Mouse (Mus musculus) MEL (cell line): ENCODE data around the gene Hhex. TPM values are rescaled to one million over a fixed set of nuclear protein-coding genes. Genes with fewer than 3 reads are reported as not detected.

ENCODE experiments used
- DNase-seq: peaks from one replicate; pipeline ENCODE4 v3.0.0; 2011; ENCODE audit warnings: low read depth, low spot score
- H3K27ac ChIP-seq: 2 replicates; pipeline ENCODE4 v1.5.1; 2012; ENCODE audit warnings: low read depth, mild to moderate bottlenecking, control low read depth, low read length, moderate library complexity; ENCODE audit not compliant: control insufficient read depth
- H3K27me3 ChIP-seq, 2 experiments: fragments of 150-350 bp in 1 of 2; sonication (generic) in 1 of 2; 2 replicates each; pipeline ENCODE4 v1.6.1; 2012; ENCODE audit warnings: low read length in 2 of 2, mild to moderate bottlenecking in 2 of 2, improper control_type of control experiment in 1 of 2, moderate library complexity in 1 of 2; ENCODE audit not compliant: insufficient read depth in 2 of 2, control insufficient read depth in 1 of 2
- H3K36me3 ChIP-seq, 2 experiments: 2 replicates each; pipeline ENCODE4 v1.6.1; 2012 to 2014; ENCODE audit warnings: low read length in 2 of 2, improper control_type of control experiment in 1 of 2, inconsistent platforms in 1 of 2, mild to moderate bottlenecking in 1 of 2; ENCODE audit not compliant: insufficient read depth in 2 of 2, control insufficient read depth in 1 of 2
- H3K4me1 ChIP-seq, 2 experiments: fragments of 150-350 bp in 1 of 2; sonication (generic) in 1 of 2; 2 replicates each; pipeline ENCODE4 v1.6.1; 2012; ENCODE audit warnings: low read length in 2 of 2, improper control_type of control experiment in 1 of 2, mild to moderate bottlenecking in 1 of 2; ENCODE audit not compliant: insufficient read depth in 2 of 2, control insufficient read depth in 1 of 2
- H3K4me3 ChIP-seq, 2 experiments: fragments of 150-350 bp in 1 of 2; sonication (generic) in 1 of 2; 2 replicates each; pipeline ENCODE4 v1.5.1; 2012; ENCODE audit warnings: low read depth in 2 of 2, low read length in 2 of 2, mild to moderate bottlenecking in 2 of 2, moderate library complexity in 2 of 2, control low read depth in 1 of 2, improper control_type of control experiment in 1 of 2; ENCODE audit not compliant: control insufficient read depth in 1 of 2, insufficient read depth in 1 of 2
- H3K79me2 ChIP-seq: 2 replicates; pipeline ENCODE4 v1.6.1; 2012; ENCODE audit warnings: mild to moderate bottlenecking, low read length, moderate library complexity; ENCODE audit not compliant: control insufficient read depth, poor library complexity, insufficient read depth
- H3K9ac ChIP-seq: 2 replicates; pipeline ENCODE4 v1.6.1; 2012; ENCODE audit warnings: low read depth, mild to moderate bottlenecking, control low read depth, low read length, moderate library complexity; ENCODE audit not compliant: control insufficient read depth, poor library complexity, severe bottlenecking
- H3K9me3 ChIP-seq: fragments of 150-350 bp; sonication (generic); replicated peaks from 2 replicates; pipeline ENCODE4 v1.6.1; 2012; ENCODE audit warnings: mild to moderate bottlenecking, low read length, improper control_type of control experiment, moderate library complexity; ENCODE audit not compliant: insufficient read depth
- CHD2 ChIP-seq: IDR thresholded peaks from 2 replicates; pipeline ENCODE4 v1.6.1; 2011; ENCODE audit warnings: low read length, improper control_type of control experiment
- CTCF ChIP-seq, 3 experiments: IDR thresholded peaks in 2 of 3; conservative IDR thresholded peaks in 1 of 3; 2 replicates each; pipeline ENCODE4 v1.5.1; 2011 to 2012; ENCODE audit warnings: low read length in 3 of 3, low read depth in 2 of 3, mild to moderate bottlenecking in 2 of 3, improper control_type of control experiment in 1 of 3, inconsistent platforms in 1 of 3, mixed read lengths in 1 of 3, moderate library complexity in 1 of 3; ENCODE audit not compliant: control insufficient read depth in 1 of 3, insufficient read depth in 1 of 3, poor library complexity in 1 of 3, severe bottlenecking in 1 of 3
- EP300 ChIP-seq, 2 experiments: IDR thresholded peaks; 2 replicates each; pipeline ENCODE4 v1.6.1; 2011; ENCODE audit warnings: improper control_type of control experiment in 2 of 2, low read length in 2 of 2, low read depth in 1 of 2, mild to moderate bottlenecking in 1 of 2
- JUND ChIP-seq: IDR thresholded peaks from 2 replicates; pipeline ENCODE4 v1.6.1; 2011; ENCODE audit warnings: low read depth, mild to moderate bottlenecking, improper control_type of control experiment, low read length
- MAX ChIP-seq: IDR thresholded peaks from 2 replicates; pipeline ENCODE4 v1.6.1; 2011; ENCODE audit warnings: low read length, improper control_type of control experiment
- MEF2A ChIP-seq: IDR thresholded peaks from 2 replicates; pipeline ENCODE4 v1.6.1; 2014; ENCODE audit warnings: low read depth, mild to moderate bottlenecking, inconsistent platforms, low read length, improper control_type of control experiment; ENCODE audit not compliant: poor library complexity, insufficient replicate concordance, severe bottlenecking; ENCODE audit errors: extremely low read depth
- NELFE ChIP-seq: IDR thresholded peaks from 2 replicates; pipeline ENCODE4 v1.6.1; 2011; ENCODE audit warnings: low read depth, low read length, improper control_type of control experiment
- SIN3A ChIP-seq: IDR thresholded peaks from 2 replicates; pipeline ENCODE4 v1.6.1; 2012; ENCODE audit warnings: low read length, improper control_type of control experiment, inconsistent platforms
- SMC3 ChIP-seq: IDR thresholded peaks from 2 replicates; pipeline ENCODE4 v1.6.1; 2011; ENCODE audit warnings: low read depth, low read length, improper control_type of control experiment
- ZC3H11A ChIP-seq: IDR thresholded peaks from 2 replicates; pipeline ENCODE4 v1.6.1; 2012; ENCODE audit warnings: low read depth, mild to moderate bottlenecking, inconsistent platforms, low read length, improper control_type of control experiment
- ZKSCAN1 ChIP-seq: IDR thresholded peaks from 2 replicates; pipeline ENCODE4 v1.6.1; 2012; ENCODE audit warnings: low read depth, mild to moderate bottlenecking, inconsistent platforms, low read length, improper control_type of control experiment, moderate library complexity
- ZMIZ1 ChIP-seq: IDR thresholded peaks from 2 replicates; pipeline ENCODE4 v1.6.1; 2012; ENCODE audit warnings: low read depth, mild to moderate bottlenecking, inconsistent platforms, low read length, improper control_type of control experiment, moderate library complexity
- ZNF384 ChIP-seq: IDR thresholded peaks from 2 replicates; pipeline ENCODE4 v1.6.1; 2012; ENCODE audit warnings: low read depth, mild to moderate bottlenecking, inconsistent platforms, low read length, improper control_type of control experiment
- polyA plus RNA-seq, 2 experiments: library from polyadenylated mRNA; stranded (reverse) in 1 of 2; unstranded in 1 of 2; fragments of >175 nt in 1 of 2; fragments of >200 nt in 1 of 2; gene quantifications; 2 replicates each; pipeline versions ENCODE4 v1.2.1 to v1.2.4; 2012; ENCODE audit warnings: low replicate concordance in 2 of 2, low read depth in 1 of 2; ENCODE audit not compliant: insufficient read length in 2 of 2, insufficient read depth in 1 of 2, missing spikeins in 1 of 2
- total RNA-seq: library from RNA; depleted of rRNA; stranded (reverse); fragments of 300-350 nt; gene quantifications from 2 replicates; pipeline ENCODE4 v1.2.3, GENCODE M21; 2012

Hhex gene
- total and polyA plus RNA-seq, 3 experiments, result not detected

DNA sequence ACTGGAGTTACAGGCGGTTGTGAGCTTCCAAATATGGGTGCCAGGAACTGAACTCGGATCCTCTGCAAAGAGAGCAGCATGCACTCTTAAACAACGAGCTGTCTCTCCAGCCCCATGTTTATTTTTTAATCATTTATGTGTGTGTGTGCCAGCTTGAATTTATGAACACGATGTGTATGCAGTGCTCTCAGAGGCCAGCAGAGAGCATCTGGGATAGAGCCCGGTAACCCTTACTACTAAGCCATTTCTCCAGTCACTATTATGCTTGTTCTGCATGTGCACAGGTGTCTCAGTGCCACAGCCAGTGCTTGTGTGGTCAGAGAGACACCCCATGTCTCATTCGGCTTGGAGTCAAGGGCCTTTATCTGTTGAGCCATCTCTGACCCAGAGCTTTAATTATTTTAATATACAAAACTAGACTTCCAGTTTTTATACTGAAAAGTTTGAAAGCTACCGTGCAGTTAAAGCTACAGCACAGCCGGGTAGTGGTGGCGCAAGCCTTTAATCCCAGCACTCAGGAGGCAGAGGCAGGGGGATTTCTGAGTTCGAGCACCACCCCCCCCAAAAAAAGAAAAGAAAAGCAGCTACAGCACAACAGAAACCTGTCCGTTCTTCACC, 3.4 kb upstream of the Hhex start:
- no peaks in the 10 kb centered on the region for H3K27me3 ChIP-seq
- 0 out of 4 replicates have a peak, but pooled peaks cover 0 to 4% of the 10 kb centered on the region in 2 experiments for H3K4me1 ChIP-seq
- no peak for DNase-seq

GRCm38 (mm10) chr19:37432868-37433570, 1.6 kb upstream of the Hhex start:
- no peak overlapping the region for H3K27ac ChIP-seq
- no peak for DNase-seq
- 0 out of 4 replicates have a peak, but pooled peaks cover 0 to 3% of the 10 kb centered on the region in 2 experiments for H3K4me1 ChIP-seq
- H3K9ac ChIP-seq, result no peak overlapping the region
- no peak overlapping the region for H3K4me3 ChIP-seq
- TF ChIP-seq ZNF384 (no peak), ZC3H11A (no peak), ZMIZ1 (no peak), EP300 (IDR thresholded peaks at IDR 0.05; ENCODE audit: low read depth in 1 of 2, low read length in 2 of 2) (no peak), JUND (no peak), MEF2A (no peak), SIN3A (no peak), CHD2 (no peak), MAX (no peak), ZKSCAN1 (no peak), NELFE (no peak), SMC3 (no peak)
- H3K27me3 ChIP-seq, result no peaks in the 10 kb centered on the region
- no peaks in the 10 kb centered on the region for H3K9me3 ChIP-seq
- H3K79me2 ChIP-seq, result no peaks in the 10 kb centered on the region
- H3K36me3 ChIP-seq, result peaks cover 0 to 2% of the 10 kb centered on the region in 2 experiments; a peak in 2 of 4 replicates

More for the DNA sequence above, 3.4 kb upstream of the Hhex start:
- Histone ChIP-seq H3K27ac (no peak overlapping the region), H3K9me3 (no peaks in the 10 kb centered on the region), H3K4me3 (no peak overlapping the region), H3K9ac (no peak overlapping the region), H3K79me2 (no peaks in the 10 kb centered on the region), H3K36me3 (peaks cover 0 to 5% of the 10 kb centered on the region in 2 experiments; a peak in 2 of 4 replicates)
- peak; percentile 29; the same call in 1 of the 2 replicates for TF ChIP-seq SMC3
- no peak for TF ChIP-seq ZKSCAN1
- peak in 1 of 3 experiments; percentile 13; a peak in 1 of 6 replicates for TF ChIP-seq CTCF (IDR thresholded peaks at IDR 0.05 in 2 of 3, conservative IDR thresholded peaks at IDR 0.05 in 1 of 3; ENCODE audit: control insufficient read depth in 1 of 3, insufficient read depth in 1 of 3, low read depth in 2 of 3, low read length in 3 of 3, poor library complexity in 1 of 3, severe bottlenecking in 1 of 3)
